Mouse (Mus musculus) embryo, embryonic 11 days (tissue): ENCODE results near the gene Xpnpep3.
A peak's percentile ranks its signal among the peaks of the same experiment; 100 is the strongest.

ENCODE experiments used
- DNase-seq: peaks from one replicate; pipeline ENCODE4 v3.0.0-alpha.2; 2015

Gene Xpnpep3

GRCm38 (mm10) chr15:81399638-81400315 lies at the start of gene Xpnpep3, which contains the start of gene St13:
Xpnpep3 (plus strand) TSS chr15:81400138.
St13 (minus strand) TSS chr15:81400077.
- DNase-seq: peak; percentile 96

GRCm38 (mm10) chr15:81350401-81350800 lies 49.5 kb upstream of the Xpnpep3 start:
- no peak for DNase-seq

GRCm38 (mm10) chr15:81352638-81353037 lies 47.3 kb upstream of the Xpnpep3 start:
- no peak for DNase-seq

GRCm38 (mm10) chr15:81355146-81355761 lies 44.7 kb upstream of the Xpnpep3 start:
- peak; percentile 66 for DNase-seq

- DNase-seq: no peak
Observed at GRCm38 (mm10) chr15:81356946-81357345, 43.0 kb upstream of the Xpnpep3 start.

- no peak for DNase-seq
Observed at GRCm38 (mm10) chr15:81358943-81359342, 41.0 kb upstream of the Xpnpep3 start.

GRCm38 (mm10) chr15:81359421-81359820 lies 40.5 kb upstream of the Xpnpep3 start:
- no peak for DNase-seq

GRCm38 (mm10) chr15:81360345-81361021 lies 39.5 kb upstream of the Xpnpep3 start, which contains the start of gene Slc25a17:
Slc25a17 (minus strand) TSS chr15:81360812.
- DNase-seq: peak; percentile 98

GRCm38 (mm10) chr15:81361022-81361404 lies 38.9 kb upstream of the Xpnpep3 start:
- no peak for DNase-seq

- no peak for DNase-seq
Observed at GRCm38 (mm10) chr15:81361417-81362015, 38.4 kb upstream of the Xpnpep3 start.

- no peak for DNase-seq
Observed at GRCm38 (mm10) chr15:81362501-81362900, 37.4 kb upstream of the Xpnpep3 start.

GRCm38 (mm10) chr15:81364271-81364670 lies 35.7 kb upstream of the Xpnpep3 start:
- DNase-seq: no peak

GRCm38 (mm10) chr15:81365246-81365645 lies 34.7 kb upstream of the Xpnpep3 start:
- DNase-seq: no peak

- DNase-seq: no peak
Observed at GRCm38 (mm10) chr15:81366241-81366640, 33.7 kb upstream of the Xpnpep3 start.

- DNase-seq: no peak
Observed at GRCm38 (mm10) chr15:81368601-81369000, 31.3 kb upstream of the Xpnpep3 start.

GRCm38 (mm10) chr15:81370356-81370755 lies 29.6 kb upstream of the Xpnpep3 start:
- DNase-seq: no peak

- DNase-seq: no peak
Observed at GRCm38 (mm10) chr15:81374621-81375020, 25.3 kb upstream of the Xpnpep3 start.

- DNase-seq: no peak
Observed at GRCm38 (mm10) chr15:81378845-81379244, 21.1 kb upstream of the Xpnpep3 start.

- DNase-seq: peak; percentile 13
Observed at GRCm38 (mm10) chr15:81386327-81386726, 13.6 kb upstream of the Xpnpep3 start.

- DNase-seq: no peak
Observed at GRCm38 (mm10) chr15:81392997-81393396, 6.9 kb upstream of the Xpnpep3 start.

GRCm38 (mm10) chr15:81394211-81394915 lies 5.6 kb upstream of the Xpnpep3 start:
- no peak for DNase-seq

GRCm38 (mm10) chr15:81398189-81398588 lies 1.7 kb upstream of the Xpnpep3 start:
- no peak for DNase-seq

GRCm38 (mm10) chr15:81399297-81399637 lies 671 bp upstream of the Xpnpep3 start:
- no peak for DNase-seq
